Mouse (Mus musculus): ENCODE measurements around the gene Iscu.

The Iscu gene

GRCm38 (mm10) chr5:113772450-113772895 is at the start of gene Iscu, which contains the start of gene Sart3:
TSS of gene Iscu (plus strand) at chr5:113772748.
TSS of gene Sart3 (minus strand) at chr5:113772510.
- DNase-seq (ENCODE audit: low read depth) = peak; percentile 85

DNA sequence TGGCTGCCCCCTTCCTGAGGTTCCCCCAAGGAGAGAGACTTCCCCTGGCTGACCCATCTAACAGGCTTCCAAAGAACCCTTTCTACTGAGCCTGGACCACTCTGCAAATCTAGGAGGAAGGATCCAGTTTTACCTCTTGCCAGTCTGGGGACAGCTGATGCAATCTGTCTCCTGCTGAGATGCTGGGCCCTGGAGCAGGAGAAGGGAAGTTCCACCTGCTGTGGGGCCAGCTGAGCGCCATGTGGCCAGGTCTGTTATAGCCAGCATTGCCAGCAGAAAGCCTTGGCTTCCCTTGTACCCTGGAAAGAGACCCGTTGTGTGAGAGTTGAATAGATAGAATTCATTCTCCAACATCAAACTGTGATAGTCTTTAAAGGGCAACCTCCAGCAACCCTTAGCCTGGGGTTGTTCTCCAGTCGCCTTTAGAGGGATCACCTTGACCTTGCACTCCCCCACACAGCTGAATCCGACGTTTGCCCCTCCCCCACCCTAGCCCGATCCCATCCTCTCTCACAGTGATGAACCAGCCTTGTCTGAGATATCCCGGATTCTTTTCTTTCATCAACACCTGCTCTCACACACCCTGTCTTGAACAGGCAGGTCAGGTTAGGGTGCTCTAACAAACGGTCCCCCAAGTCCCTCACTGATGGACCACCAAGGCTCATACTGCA is 48.8 kb upstream of the Iscu start:
- DNase-seq (ENCODE audit: low read depth) = no peak

DNA sequence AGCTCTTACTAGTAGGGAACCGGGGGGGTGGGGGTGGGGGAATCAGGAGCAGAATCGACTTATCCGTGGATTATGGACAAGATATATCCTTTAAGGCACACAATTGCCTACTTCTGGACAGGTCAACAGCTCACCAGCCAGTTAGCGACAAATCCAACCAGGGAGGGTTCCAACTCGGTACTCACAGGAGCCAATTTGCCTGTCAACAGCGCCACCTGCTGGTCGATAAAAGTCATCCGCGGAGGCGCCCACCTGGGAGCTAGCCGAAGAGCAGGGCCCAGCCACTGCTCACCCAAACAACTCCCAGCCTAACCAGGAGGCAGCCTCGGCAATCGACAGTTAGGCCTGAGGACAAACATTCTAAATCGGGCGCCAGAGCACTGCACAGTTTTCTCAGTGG is 48.1 kb upstream of the Iscu start, which contains the start of gene 1700069L16Rik:
Gene 1700069L16Rik (minus strand): TSS at position 327 of the 400 bp plus-strand sequence.
- peak; percentile 50 for DNase-seq (ENCODE audit: low read depth)

DNA sequence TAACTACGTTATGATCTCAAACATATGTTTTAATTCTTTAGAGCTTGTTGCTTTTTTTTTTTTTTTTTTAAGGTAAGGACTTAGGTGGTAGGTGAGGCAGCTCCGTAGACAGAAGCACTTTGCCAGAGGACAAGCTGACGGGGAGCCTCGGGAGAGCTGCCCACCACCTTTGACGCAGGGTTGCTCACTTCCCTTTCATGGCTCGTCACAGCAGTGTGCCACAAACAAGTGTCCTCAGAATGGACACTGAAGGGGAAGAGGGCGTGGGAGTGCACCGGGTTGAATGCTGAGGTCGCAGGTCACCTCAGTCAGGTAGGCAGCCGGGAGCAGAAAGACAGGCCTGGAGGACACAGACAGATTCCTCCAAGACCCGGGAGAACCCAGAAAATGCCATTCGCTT is 47.1 kb upstream of the Iscu start:
- no peak for DNase-seq (ENCODE audit: low read depth)

DNA sequence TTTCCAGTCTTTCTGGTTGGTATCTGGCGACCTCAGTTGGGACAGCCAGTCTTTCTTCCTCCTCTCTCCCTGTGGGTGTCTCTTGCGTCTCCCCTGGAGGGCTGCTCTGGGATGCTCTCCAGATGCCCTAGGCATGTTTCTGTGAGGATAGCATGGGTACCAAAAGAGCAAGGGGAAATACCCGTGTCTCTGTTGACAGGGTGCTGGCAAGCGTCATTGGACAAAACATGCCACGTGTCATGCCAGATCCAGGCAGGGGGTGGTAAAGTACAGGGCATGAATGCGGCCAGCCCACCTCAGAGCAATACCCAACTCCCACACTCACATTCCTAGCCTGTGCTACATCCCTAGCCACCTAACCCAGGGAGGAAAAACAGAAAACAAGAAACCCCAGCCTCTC is 45.9 kb upstream of the Iscu start:
- DNase-seq (ENCODE audit: low read depth) = no peak

DNA sequence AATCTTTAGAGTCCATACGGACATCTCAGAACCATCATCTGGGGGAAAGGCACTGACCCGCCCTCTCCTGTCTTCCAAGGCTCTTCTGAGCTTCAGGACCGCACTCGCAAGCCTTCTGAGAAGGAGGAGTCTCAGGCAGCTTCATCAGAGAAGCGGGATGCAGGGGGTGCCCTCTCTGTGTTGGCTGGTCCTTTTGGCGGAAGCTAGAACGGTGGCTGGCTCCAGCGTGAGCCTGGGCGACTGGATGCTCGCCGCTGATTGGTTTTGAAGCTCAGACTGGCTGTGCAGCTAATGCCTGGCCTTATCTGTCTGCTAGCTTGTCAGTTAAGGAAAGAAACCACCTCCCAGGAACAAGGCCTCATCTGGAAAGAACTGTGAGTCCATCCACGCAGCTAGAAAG is 45.3 kb upstream of the Iscu start:
- no peak for DNase-seq (ENCODE audit: low read depth)

- DNase-seq (ENCODE audit: low read depth) = no peak
Observed at GRCm38 (mm10) chr5:113728011-113728410, 44.5 kb upstream of the Iscu start.

DNA sequence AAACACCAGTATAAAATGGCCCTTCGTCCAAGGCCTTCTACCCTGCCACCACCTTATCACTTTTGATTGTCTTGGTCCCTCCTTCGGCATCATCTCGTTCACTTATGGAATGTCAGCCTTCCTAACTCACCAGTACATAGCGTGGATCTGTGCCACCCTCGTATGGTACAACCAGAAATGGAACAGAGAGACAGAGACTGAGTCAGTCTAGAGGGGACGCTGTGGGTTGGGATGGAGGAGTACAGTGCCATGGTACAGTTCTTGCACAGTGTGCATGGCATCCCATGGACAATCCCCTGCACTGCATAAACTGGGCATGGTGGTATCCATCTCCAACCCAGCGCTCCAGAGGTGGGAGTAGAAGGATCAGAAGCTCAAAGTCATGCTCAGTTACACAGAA is 43.9 kb upstream of the Iscu start:
- no peak for DNase-seq (ENCODE audit: low read depth)

DNA sequence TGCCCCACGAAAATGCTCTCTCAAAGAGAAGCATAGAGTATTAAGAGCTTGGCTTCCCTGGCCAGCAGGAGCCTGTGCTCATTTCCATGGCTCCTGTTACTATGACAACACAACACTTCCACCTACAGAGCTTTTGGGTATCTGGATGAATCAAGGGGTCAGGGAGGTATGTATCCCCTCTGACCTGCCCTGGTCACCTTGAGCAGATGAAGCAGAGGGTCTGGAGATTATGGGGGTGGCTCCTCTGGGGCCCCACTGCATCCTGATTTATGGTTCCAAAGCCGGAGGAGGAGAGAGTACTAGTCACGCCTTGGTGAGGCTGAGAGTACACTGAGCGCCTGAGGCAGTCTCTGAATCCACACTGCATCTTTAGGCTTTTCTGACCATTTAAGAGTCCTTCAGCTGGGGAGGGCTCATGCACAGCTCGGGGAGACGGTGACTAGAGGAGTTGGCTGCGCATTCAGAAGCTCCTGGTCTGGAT is 41.9 kb upstream of the Iscu start:
- no peak for DNase-seq (ENCODE audit: low read depth)

- DNase-seq (ENCODE audit: low read depth) = no peak
Observed at GRCm38 (mm10) chr5:113731174-113731573, 41.4 kb upstream of the Iscu start.

DNA sequence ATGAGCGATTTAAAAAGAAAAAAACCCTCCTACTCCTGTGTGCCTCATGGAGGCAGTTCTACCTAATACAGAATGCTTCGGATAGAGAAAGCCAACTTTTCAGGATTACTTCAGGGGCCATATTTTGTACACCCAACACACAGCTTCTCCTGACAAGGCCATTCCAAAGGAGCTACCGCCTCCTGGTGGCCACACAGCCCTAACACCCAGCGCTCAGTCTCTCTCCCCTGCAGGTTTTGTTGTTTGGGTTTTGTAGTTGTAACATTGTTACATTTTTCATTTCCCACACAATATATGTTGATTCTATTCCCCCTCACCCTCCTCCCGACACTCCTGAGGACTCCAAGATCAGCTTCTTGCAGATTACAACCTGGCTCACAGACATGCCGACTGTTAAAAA is 40.4 kb upstream of the Iscu start:
- DNase-seq (ENCODE audit: low read depth) = no peak

GRCm38 (mm10) chr5:113734376-113734775 is 38.2 kb upstream of the Iscu start:
- DNase-seq (ENCODE audit: low read depth) = no peak

DNA sequence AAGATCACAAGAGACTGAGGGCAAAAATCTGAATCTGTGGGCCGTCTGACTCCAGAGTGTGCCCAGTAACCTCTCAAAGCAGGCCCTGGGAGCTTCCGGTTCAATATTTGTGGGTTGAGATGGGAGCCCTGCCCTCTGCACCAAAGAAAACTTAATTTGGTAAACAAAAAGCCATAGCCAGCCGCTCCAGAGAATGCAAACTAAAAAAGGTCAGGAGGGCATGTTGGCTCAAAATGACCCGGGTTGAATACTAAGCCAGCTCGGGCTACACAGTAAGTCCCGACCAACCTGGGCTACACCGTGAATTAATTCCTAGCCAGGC is 37.6 kb upstream of the Iscu start:
- DNase-seq (ENCODE audit: low read depth) = no peak

DNA sequence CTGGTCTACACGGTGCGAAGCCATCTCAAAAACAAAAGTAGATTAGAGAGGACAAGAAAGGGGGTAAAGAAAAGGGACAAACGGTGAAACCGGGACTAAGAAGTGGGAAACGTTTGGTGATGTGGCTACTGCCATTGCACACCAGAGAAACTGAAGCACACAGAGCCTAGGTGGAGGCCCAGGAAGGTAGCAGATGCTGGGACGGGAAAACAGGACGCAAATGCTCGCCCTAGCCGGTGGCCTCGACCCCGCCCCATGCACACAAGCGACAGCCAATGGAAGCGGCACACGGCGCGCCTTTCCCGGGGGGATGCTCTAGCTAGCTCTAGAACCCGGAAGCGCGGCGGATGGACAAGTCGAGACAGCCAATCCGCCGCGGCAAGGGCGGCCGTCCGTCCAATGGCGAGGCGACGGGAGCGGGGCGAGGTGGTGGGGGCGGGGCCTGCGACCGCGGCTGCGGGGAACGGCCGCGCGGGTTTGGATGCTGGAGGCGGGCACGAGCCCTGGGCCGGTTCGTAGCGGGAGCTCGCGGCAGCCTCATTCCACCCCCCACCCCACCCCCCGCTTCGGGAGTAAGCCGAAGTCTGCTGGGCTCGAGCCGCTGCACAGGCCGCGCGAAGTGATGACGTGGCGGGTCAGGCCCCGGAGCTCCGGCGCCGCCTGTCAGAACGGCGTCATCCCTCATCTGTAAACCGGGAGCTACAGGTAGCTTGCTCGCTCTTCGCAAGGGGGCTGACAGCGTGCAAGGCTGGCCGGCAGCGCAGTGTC is 37.0 kb upstream of the Iscu start, which contains the start of gene Ficd:
Gene Ficd (plus strand): TSS at position 459 of the 768 bp plus-strand sequence.
- DNase-seq (ENCODE audit: low read depth) = peak; percentile 92

DNA sequence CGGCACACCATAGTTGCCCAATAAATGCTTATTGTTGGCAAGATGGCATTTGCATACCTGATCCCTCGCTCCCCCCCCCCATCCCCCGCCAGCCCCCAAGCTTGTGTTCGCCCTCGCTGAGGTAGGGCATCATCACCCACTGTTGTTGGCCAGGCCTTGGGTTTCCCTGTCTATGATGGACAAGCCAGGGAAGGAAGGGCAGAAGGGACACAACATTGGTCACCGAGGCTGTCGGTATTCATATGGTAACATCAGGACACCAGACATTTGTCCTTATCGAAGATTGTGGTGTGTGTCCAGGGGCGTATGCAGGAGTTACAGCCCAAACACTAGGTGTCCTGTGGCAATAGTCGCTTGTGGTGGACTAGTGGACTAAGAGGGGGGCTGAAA is 36.4 kb upstream of the Iscu start:
- no peak for DNase-seq (ENCODE audit: low read depth)

GRCm38 (mm10) chr5:113736522-113737164 is 35.9 kb upstream of the Iscu start:
- no peak for DNase-seq (ENCODE audit: low read depth)

DNA sequence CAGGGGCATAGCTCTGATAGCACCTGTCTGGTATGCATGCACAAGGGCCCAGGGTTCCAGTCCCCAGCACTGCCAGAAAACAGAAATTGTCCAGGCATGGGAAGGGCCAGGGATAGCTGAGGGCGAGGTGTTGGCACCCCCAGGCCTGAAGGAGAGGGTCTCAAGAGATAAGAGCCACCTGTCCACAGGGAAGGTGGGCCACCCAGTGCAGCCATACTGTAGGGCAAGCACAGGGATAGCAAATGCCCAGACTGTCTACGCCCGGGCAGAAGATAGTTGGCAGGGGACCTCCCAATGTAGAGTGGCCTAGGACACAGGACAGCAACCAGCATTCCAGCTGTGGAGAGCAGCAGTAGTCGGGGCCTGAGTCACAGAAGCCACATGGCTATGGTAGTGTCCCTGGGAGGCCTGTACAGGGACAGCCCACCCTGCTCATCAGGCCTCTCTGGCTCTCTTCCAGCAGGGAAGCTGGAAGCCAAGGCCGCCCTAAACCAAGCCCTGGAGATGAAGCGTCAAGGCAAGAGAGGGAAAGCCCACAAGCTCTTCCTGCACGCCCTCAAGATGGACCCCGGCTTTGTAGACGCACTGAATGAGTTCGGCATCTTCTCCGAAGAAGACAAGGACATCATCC is 34.8 kb upstream of the Iscu start:
- DNase-seq (ENCODE audit: low read depth) = no peak

- no peak for DNase-seq (ENCODE audit: low read depth)
Observed at GRCm38 (mm10) chr5:113747629-113748028, 24.9 kb upstream of the Iscu start.

DNA sequence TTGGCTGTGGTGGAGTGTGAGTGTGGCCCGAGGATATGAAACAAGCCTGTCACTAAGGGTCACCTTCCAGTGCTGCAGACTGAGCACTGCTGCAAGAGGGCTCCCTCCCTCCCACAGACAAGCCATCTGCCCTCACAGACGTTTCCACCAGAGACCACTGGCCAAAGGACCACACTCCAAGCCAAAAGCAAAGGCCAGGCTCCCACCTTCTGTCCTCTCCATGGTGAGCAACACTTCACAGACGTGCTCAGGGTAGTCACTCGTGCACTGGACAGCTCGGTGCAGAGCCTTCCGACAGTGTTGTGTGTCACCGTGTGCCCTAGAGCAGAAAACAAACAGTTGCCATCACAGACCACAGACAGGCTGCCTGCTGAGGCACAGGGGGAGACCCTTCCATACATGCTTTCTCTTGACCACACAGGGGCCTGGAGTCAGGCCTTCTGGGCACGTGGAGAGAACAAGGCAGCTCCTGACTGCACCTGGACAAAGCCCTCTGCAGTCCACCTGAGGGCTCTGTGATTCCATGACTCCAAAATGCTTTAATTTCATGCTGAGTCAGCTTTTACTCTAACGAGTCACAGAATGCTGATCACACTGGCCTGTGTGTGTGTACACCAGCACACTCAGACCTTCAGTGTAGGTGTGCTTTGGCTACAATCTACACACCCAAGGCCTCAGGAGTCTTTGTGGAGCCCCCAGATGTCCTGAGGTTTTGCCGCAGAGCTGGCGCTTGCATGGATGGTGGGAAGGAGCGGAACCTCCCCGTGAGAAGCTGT is 23.8 kb upstream of the Iscu start:
- no peak for DNase-seq (ENCODE audit: low read depth)

DNA sequence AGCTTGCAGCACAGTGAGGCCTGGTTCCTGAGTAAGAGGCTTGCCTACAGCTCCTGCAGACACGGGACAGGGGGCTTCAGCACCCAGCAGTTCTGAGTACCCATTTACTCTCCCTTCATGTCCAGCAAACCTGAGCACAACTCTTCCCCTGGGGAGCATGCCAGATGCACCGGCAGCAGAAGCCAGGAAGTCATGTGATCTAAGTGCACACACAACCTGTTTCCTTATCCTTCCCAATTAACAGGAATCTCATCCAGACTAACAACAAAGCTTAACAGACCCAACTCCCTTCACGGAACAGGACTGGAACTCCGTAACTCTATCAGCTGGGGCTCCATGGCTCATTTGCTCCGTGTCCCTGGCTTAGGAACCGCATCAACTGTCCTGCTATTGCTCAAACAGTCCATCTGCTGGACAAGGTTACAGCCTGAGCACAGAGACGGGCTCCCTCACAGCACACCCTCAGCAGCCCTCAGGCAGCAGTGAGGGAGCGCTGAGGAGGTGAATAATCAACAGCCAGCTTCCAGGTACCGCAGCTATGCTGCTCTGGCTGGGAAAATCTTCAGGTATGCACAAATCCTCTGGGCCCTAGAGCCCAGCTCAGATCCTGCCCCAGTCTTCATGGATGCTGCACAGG is 20.9 kb upstream of the Iscu start:
- DNase-seq (ENCODE audit: low read depth) = no peak
